Mouse (Mus musculus) lung, adult 2 months (tissue): Measurements from ENCODE around the gene Olfr1148. TPM values are rescaled to one million over a fixed set of nuclear protein-coding genes. Genes with fewer than 3 reads are reported as not detected.

ENCODE experiments used
- DNase-seq: peaks from one replicate; pipeline ENCODE4 v3.0.0; 2022
- H3K4me1 ChIP-seq: fragments of 200-500 bp; 2 replicates; pipeline ENCODE4 v1.6.1; 2011; ENCODE audit warnings: low read length; ENCODE audit not compliant: control insufficient read depth, insufficient read depth
- H3K4me3 ChIP-seq: fragments of 200-500 bp; replicated peaks from 2 replicates; pipeline ENCODE3; 2011; ENCODE audit warnings: low read depth, mild to moderate bottlenecking, control low read depth, low read length; ENCODE audit errors: extremely low read depth
- CTCF ChIP-seq: fragments of 200-500 bp; IDR thresholded peaks from 2 replicates; pipeline ENCODE4 v1.5.1; 2011; ENCODE audit warnings: mild to moderate bottlenecking, low read length, control low read depth; ENCODE audit not compliant: insufficient read depth
- POLR2A ChIP-seq: fragments of 200-500 bp; IDR thresholded peaks from 2 replicates; pipeline ENCODE4 v1.6.1; 2011; ENCODE audit warnings: low read depth, mild to moderate bottlenecking, control low read depth, low read length, borderline replicate concordance; ENCODE audit errors: extremely low read depth
- WGBS: fragments of 180-500 bp; shearing (Covaris S2); methylation state at CpG from one replicate; pipeline ENCODE4 v1.1.7; 2018; 5-methylcytosine and 5-hydroxymethylcytosine counted together
- polyA plus RNA-seq: library from polyadenylated mRNA; depleted of rRNA; stranded (reverse); fragments of >200 nt; gene quantifications from 2 replicates; pipeline ENCODE4 v1.2.3, GENCODE M21; 2012; rRNA removed

Olfr1148 gene
- not detected in 2 replicates for polyA plus RNA-seq

DNA sequence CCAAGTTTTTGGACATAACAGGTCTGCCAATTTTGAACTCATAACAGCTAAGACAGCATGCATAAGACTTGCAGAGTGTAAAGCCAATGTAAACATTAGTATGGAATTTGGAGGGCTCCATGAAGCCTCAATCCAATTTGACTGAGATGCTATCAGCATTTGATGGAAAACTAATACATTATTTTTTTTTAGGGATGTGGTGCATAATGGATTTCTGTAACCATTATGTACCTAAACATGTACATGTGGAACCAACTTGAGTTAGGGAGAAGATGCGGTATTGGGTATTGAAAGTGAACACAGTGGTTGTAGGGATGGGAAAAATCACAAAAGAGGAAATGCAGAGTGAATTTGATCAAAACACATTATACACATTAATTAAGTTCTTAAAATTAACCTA lies at the start of gene Olfr1148:
Olfr1148 (plus strand) TSS at position 301 of the 400 bp plus-strand sequence.
- no peak within 1 kb of the TSS for H3K4me3 ChIP-seq
- no peak for DNase-seq
- 88% methylated on average over 1 of the region's 1 CpGs for WGBS
- H3K4me1 ChIP-seq, result no peaks in the 10 kb centered on the region
- TF ChIP-seq CTCF (no peak), POLR2A (no peak)

DNA sequence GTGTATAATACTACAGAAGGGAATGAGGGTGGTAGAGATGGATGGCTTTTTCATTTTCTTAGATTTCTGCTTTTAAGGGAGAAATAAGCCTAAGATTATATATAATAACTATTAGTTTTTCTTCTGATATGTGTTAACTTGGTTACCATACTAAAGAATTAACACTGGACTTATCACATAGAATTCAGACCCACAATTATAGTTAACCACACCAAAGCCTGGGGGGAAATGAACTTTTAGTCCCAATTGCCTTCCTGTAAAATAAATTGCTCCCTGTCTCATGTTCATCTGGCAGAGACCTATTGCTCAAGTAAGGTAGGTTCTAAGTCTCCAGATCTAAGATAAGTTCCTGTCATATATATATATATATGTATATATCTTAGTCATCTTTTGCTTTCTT lies 30.0 kb upstream of the Olfr1148 start, which contains the start of gene Olfr1143:
Olfr1143 (plus strand) TSS at position 301 of the 400 bp plus-strand sequence.
- DNase-seq, result no peak
- Histone ChIP-seq H3K4me1 (no peaks in the 10 kb centered on the region), H3K4me3 (no peak within 1 kb of the TSS)
- no peak for TF ChIP-seq POLR2A
- no peak for TF ChIP-seq CTCF

DNA sequence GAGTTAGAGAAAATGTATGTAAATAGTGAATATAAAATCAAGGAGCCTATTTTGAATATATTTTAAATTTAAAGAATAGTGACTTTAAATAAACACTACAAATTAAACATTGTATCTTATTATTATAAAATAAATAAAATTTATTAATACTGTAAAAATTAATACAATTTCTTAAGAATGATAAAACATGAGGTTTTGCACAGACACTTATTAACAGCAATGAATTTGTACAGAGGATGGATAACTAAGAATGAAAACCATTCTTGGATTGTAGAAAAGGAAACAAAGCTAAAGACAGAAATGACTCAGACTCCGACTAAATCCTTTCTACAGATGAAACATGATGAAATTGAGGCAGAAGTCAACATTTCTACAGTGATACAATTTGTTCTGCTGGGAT lies 20.8 kb upstream of the Olfr1148 start, which contains the start of gene Olfr1145:
Olfr1145 (plus strand) TSS at position 301 of the 400 bp plus-strand sequence.
- TF ChIP-seq POLR2A, result no peak
- WGBS, result 67% methylated on average over 1 of the region's 1 CpGs
- DNase-seq, result no peak

DNA sequence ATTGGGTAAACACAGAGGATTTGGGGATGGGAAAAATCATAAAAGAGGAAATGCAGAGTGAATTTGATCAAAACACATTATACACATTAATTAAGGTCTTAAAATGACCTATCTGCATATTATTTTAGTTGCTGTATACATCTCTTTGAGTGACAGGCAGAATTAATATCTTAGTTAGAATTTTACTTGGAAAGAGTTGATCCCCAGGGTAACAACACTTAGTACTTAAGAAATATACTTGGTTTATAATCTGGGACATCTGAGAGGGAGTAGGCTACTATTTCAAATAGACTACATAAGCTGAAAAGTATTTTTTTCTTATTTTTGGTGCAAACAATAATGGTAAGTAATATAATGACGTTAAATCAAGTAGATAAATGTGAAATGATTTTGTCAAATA lies 13.4 kb downstream of the Olfr1148 start, which contains the start of gene Olfr1150-ps1:
Olfr1150-ps1 (plus strand) TSS at position 301 of the 400 bp plus-strand sequence.
- WGBS, result 77% methylated on average over 1 of the region's 1 CpGs
- TF ChIP-seq CTCF (no peak), POLR2A (no peak)
- no peaks in the 10 kb centered on the region for H3K4me1 ChIP-seq
- no peak within 1 kb of the TSS for H3K4me3 ChIP-seq
- DNase-seq, result no peak

More for the DNA sequence above, 20.8 kb upstream of the Olfr1148 start, which contains the start of gene Olfr1145:
- no peak within 1 kb of the TSS for H3K4me3 ChIP-seq
- no peaks in the 10 kb centered on the region for H3K4me1 ChIP-seq

DNA sequence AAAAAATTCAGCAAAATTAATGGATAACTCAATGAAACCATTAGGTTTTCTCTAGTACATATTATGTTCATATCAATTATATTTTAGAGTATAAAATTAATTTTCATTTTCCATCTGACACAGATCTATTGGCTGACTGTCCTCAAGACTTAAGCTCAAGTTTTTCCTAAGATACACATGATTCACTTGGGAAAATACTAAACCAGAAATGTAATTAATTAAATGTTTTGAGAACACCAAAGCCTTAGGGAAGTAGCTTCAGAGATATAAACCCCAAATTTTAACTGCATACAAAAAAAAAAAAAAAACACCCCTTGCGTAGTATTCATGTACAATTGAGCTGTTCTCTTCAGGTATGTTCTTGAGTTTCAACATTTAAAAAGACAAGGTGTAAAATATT lies 25.2 kb downstream of the Olfr1148 start, which contains the start of gene Olfr1151:
Olfr1151 (plus strand) TSS at position 301 of the 400 bp plus-strand sequence.
- no peak within 1 kb of the TSS for H3K4me3 ChIP-seq
- WGBS, result 77% methylated on average over 1 of the region's 1 CpGs
- no peaks in the 10 kb centered on the region for H3K4me1 ChIP-seq
- no peak for DNase-seq
- TF ChIP-seq POLR2A (no peak), CTCF (no peak)

DNA sequence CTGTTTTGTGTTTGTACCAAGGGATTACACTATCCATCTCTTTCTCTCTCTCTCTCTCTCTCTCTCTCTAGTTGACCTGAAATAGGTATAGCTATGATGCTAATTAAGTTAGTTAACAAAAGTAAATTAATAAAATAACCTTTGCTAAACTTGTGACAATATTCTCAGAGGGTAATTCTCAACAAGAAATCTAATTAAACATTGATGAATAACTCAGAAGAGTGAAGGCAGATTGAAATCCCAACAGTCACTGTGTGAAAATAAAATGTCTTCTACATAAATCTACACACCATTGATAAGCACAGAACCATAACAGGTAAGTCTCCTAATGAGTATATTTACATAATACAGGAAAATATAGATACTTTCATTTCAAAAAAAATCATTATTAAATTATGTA lies 35.9 kb downstream of the Olfr1148 start, which contains the start of gene Olfr1152:
Olfr1152 (plus strand) TSS at position 301 of the 400 bp plus-strand sequence.
- H3K4me3 ChIP-seq, result no peak within 1 kb of the TSS
- no peaks in the 10 kb centered on the region for H3K4me1 ChIP-seq
- DNase-seq, result no peak
- TF ChIP-seq POLR2A, result no peak
- TF ChIP-seq CTCF, result no peak

Other genes with a start within 250 kb of the Olfr1148 start
- gene Olfr1130, start 224.3 kb upstream of the Olfr1148 start, polyA plus RNA-seq, result not detected in 2 replicates
- not detected in 2 replicates for gene Olfr1131, start 203.4 kb upstream of the Olfr1148 start, polyA plus RNA-seq
- gene Olfr1132, start 193.0 kb upstream of the Olfr1148 start, polyA plus RNA-seq, result not detected in 2 replicates
- gene Olfr1133, start 183.2 kb upstream of the Olfr1148 start, polyA plus RNA-seq, result not detected in 2 replicates
- not detected in 2 replicates for gene Olfr1134, start 172.1 kb upstream of the Olfr1148 start, polyA plus RNA-seq
- not detected in 2 replicates for gene Olfr1135, start 156.9 kb upstream of the Olfr1148 start, polyA plus RNA-seq
- gene Olfr1136, start 136.6 kb upstream of the Olfr1148 start, polyA plus RNA-seq, result not detected in 2 replicates
- not detected in 2 replicates for gene Olfr1137, start 117.4 kb upstream of the Olfr1148 start, polyA plus RNA-seq
- gene Olfr1138, start 90.6 kb upstream of the Olfr1148 start, polyA plus RNA-seq, result not detected in 2 replicates
- not detected in 2 replicates for gene Olfr1140, start 86.8 kb upstream of the Olfr1148 start, polyA plus RNA-seq
- gene Olfr1141, start 76.5 kb upstream of the Olfr1148 start, polyA plus RNA-seq, result not detected in 2 replicates
- gene Olfr152, start 51.0 kb upstream of the Olfr1148 start, polyA plus RNA-seq, result not detected in 2 replicates
- not detected in 2 replicates for gene Olfr1143, start 29.9 kb upstream of the Olfr1148 start, polyA plus RNA-seq
- not detected in 2 replicates for gene Olfr1145, start 20.7 kb upstream of the Olfr1148 start, polyA plus RNA-seq
- gene Olfr1150-ps1, start 13.5 kb downstream of the Olfr1148 start, polyA plus RNA-seq, result not detected in 2 replicates
- not detected in 2 replicates for gene Olfr1151, start 25.3 kb downstream of the Olfr1148 start, polyA plus RNA-seq
- not detected in 2 replicates for gene Olfr1152, start 36.0 kb downstream of the Olfr1148 start, polyA plus RNA-seq
- gene Olfr1153, start 64.4 kb downstream of the Olfr1148 start, polyA plus RNA-seq, result not detected in 2 replicates
- not detected in 2 replicates for gene Olfr1154, start 74.6 kb downstream of the Olfr1148 start, polyA plus RNA-seq
- gene Olfr1155, start 114.6 kb downstream of the Olfr1148 start, polyA plus RNA-seq, result not detected in 2 replicates
- gene Olfr1156, start 122.6 kb downstream of the Olfr1148 start, polyA plus RNA-seq, result not detected in 2 replicates
- not detected in 2 replicates for gene Olfr1157, start 137.8 kb downstream of the Olfr1148 start, polyA plus RNA-seq
- gene Olfr74, start 144.1 kb downstream of the Olfr1148 start, polyA plus RNA-seq, result not detected in 2 replicates
- gene Olfr1158, start 159.6 kb downstream of the Olfr1148 start, polyA plus RNA-seq, result not detected in 2 replicates
- not detected in 2 replicates for gene Olfr1160, start 177.7 kb downstream of the Olfr1148 start, polyA plus RNA-seq
- gene Olfr1161, start 192.2 kb downstream of the Olfr1148 start, polyA plus RNA-seq, result not detected in 2 replicates
- not detected in 2 replicates for gene Olfr73, start 207.2 kb downstream of the Olfr1148 start, polyA plus RNA-seq
- not detected in 2 replicates for gene Olfr1162, start 220.6 kb downstream of the Olfr1148 start, polyA plus RNA-seq
- not detected in 2 replicates for gene Olfr1163, start 241.3 kb downstream of the Olfr1148 start, polyA plus RNA-seq